Mouse (Mus musculus): ENCODE measurements around the gene Gsdma. TPM values are rescaled to one million over a fixed set of nuclear protein-coding genes. Genes with fewer than 3 reads are reported as not detected.
"Not testable (repeated sequence)": the region's sequence is repeated elsewhere in the genome, so short reads cannot be mapped to it uniquely, and the experiment has no call there.

Gsdma gene
- polyA plus RNA-seq, 1 experiment from 2014 or later: 0.06 TPM

- not testable (repeated sequence) for H3K27me3 ChIP-seq; H3K9me3 ChIP-seq; H3K4me3 ChIP-seq; H3K9ac ChIP-seq; ATAC-seq (ENCODE audit: borderline replicate concordance, extremely low read depth, low FRiP score, low TSS enrichment); H3K27ac ChIP-seq; H3K4me2 ChIP-seq
- peaks cover 44% of the 10 kb centered on the region for H3K36me3 ChIP-seq
- H3K4me1 ChIP-seq: peaks cover 46% of the 10 kb centered on the region
- WGBS: 83% methylated on average over 6 of the region's 6 CpGs
Observed at GRCm38 (mm10) chr11:98712009-98712408, 47.9 kb downstream of the Gsdma start.

- WGBS: 56% methylated on average over 12 of the region's 12 CpGs
- no peak for ATAC-seq (ENCODE audit: borderline replicate concordance, extremely low read depth, low FRiP score, low TSS enrichment)
- Histone ChIP-seq H3K4me2 (no peak overlapping the region), H3K27ac (peak overlapping the region; percentile 4), H3K36me3 (peaks cover 40% of the 10 kb centered on the region), H3K27me3 (no peaks in the 10 kb centered on the region), H3K4me3 (no peak overlapping the region), H3K4me1 (peaks cover 39% of the 10 kb centered on the region), H3K9me3 (no peaks in the 10 kb centered on the region), H3K9ac (no peak overlapping the region)
Observed at GRCm38 (mm10) chr11:98713703-98714102, 49.6 kb downstream of the Gsdma start.

- Histone ChIP-seq H3K36me3 (peaks cover 39% of the 10 kb centered on the region), H3K27me3 (no peaks in the 10 kb centered on the region), H3K4me1 (peaks cover 32% of the 10 kb centered on the region), H3K4me2 (no peak overlapping the region), H3K9me3 (no peaks in the 10 kb centered on the region), H3K4me3 (no peak overlapping the region), H3K27ac (no peak overlapping the region), H3K9ac (no peak overlapping the region)
- ATAC-seq (ENCODE audit: borderline replicate concordance, extremely low read depth, low FRiP score, low TSS enrichment): no peak
- WGBS: 93% methylated on average over 8 of the region's 9 CpGs
Observed at GRCm38 (mm10) chr11:98715946-98716345, 51.8 kb downstream of the Gsdma start.

GRCm38 (mm10) chr11:98717904-98718303 is 53.8 kb downstream of the Gsdma start:
- Histone ChIP-seq H3K4me2 (no peak overlapping the region), H3K27ac (0 out of 2 replicates have a peak overlapping the region, but pooled peaks have one; percentile 27), H3K9ac (no peak overlapping the region), H3K4me1 (peaks cover 47% of the 10 kb centered on the region), H3K36me3 (peaks cover 30% of the 10 kb centered on the region; the same call in 1 of the 2 replicates), H3K4me3 (no peak overlapping the region), H3K27me3 (no peaks in the 10 kb centered on the region), H3K9me3 (no peaks in the 10 kb centered on the region)
- no peak for ATAC-seq (ENCODE audit: borderline replicate concordance, extremely low read depth, low FRiP score, low TSS enrichment)
- 14% methylated on average over 13 of the region's 13 CpGs for WGBS

- Histone ChIP-seq H3K9ac (no peak overlapping the region), H3K36me3 (peaks cover 13% of the 10 kb centered on the region), H3K4me3 (no peak overlapping the region), H3K4me1 (peaks cover 51% of the 10 kb centered on the region), H3K27me3 (no peaks in the 10 kb centered on the region), H3K27ac (no peak overlapping the region; the same call in 1 of the 2 replicates), H3K9me3 (no peaks in the 10 kb centered on the region), H3K4me2 (no peak overlapping the region)
- no peak for ATAC-seq (ENCODE audit: borderline replicate concordance, extremely low read depth, low FRiP score, low TSS enrichment)
- WGBS: 60% methylated on average over 2 of the region's 2 CpGs
Observed at GRCm38 (mm10) chr11:98720756-98721155, 56.6 kb downstream of the Gsdma start.

- Histone ChIP-seq H3K4me1 (peaks cover 51% of the 10 kb centered on the region), H3K9ac (no peak overlapping the region), H3K9me3 (no peaks in the 10 kb centered on the region), H3K27ac (peak overlapping the region; percentile 72), H3K27me3 (no peaks in the 10 kb centered on the region), H3K4me2 (0 out of 2 replicates have a peak overlapping the region, but pooled peaks have one; percentile 0), H3K36me3 (peaks cover 13% of the 10 kb centered on the region), H3K4me3 (no peak overlapping the region)
- WGBS: 28% methylated on average over 24 of the region's 24 CpGs
- ATAC-seq (ENCODE audit: borderline replicate concordance, extremely low read depth, low FRiP score, low TSS enrichment): peak; percentile 76
Observed at GRCm38 (mm10) chr11:98721458-98722226, 57.5 kb downstream of the Gsdma start.

GRCm38 (mm10) chr11:98723098-98723497 is 58.9 kb downstream of the Gsdma start:
- Histone ChIP-seq H3K9me3 (no peaks in the 10 kb centered on the region), H3K27me3 (no peaks in the 10 kb centered on the region), H3K4me2 (no peak overlapping the region), H3K4me3 (no peak overlapping the region), H3K4me1 (peaks cover 47% of the 10 kb centered on the region), H3K36me3 (peaks cover 25% of the 10 kb centered on the region), H3K9ac (no peak overlapping the region), H3K27ac (peak overlapping the region; percentile 72; the same call in 1 of the 2 replicates)
- WGBS: 56% methylated on average over 7 of the region's 7 CpGs
- ATAC-seq (ENCODE audit: borderline replicate concordance, extremely low read depth, low FRiP score, low TSS enrichment): no peak

- Histone ChIP-seq H3K27ac (no peak overlapping the region), H3K4me1 (peaks cover 35% of the 10 kb centered on the region), H3K9me3 (no peaks in the 10 kb centered on the region), H3K27me3 (no peaks in the 10 kb centered on the region), H3K4me2 (no peak overlapping the region), H3K36me3 (peaks cover 25% of the 10 kb centered on the region), H3K9ac (no peak overlapping the region), H3K4me3 (no peak overlapping the region)
- no peak for ATAC-seq (ENCODE audit: borderline replicate concordance, extremely low read depth, low FRiP score, low TSS enrichment)
- WGBS: 93% methylated on average over 15 of the region's 15 CpGs
Observed at GRCm38 (mm10) chr11:98725926-98726506, 61.9 kb downstream of the Gsdma start.

Other genes starting within 250 kb of the Gsdma start
- 76.8 and 78.0 TPM in 2 replicates for gene Mien1, start 225.4 kb upstream of the Gsdma start, polyA plus RNA-seq (2015; fragmentation: Nextera tagmentation; extraction: Ambion mirVana)
- 45.3 and 49.6 TPM in 2 replicates for gene Grb7, start 218.0 kb upstream of the Gsdma start, polyA plus RNA-seq (2015; fragmentation: Nextera tagmentation; extraction: Ambion mirVana)
- gene Ikzf3, start 118.3 kb upstream of the Gsdma start, polyA plus RNA-seq (2015; fragmentation: Nextera tagmentation; extraction: Ambion mirVana): 0.49 and 1.2 TPM in 2 replicates
- gene Zpbp2, start 113.3 kb upstream of the Gsdma start, polyA plus RNA-seq (2015; fragmentation: Nextera tagmentation; extraction: Ambion mirVana): 0.14 TPM in 1 of 2 replicates, not detected in the other
- gene Ormdl3, start 77.0 kb upstream of the Gsdma start, polyA plus RNA-seq (2015; fragmentation: Nextera tagmentation; extraction: Ambion mirVana): 54.6 and 55.2 TPM in 2 replicates
- gene Lrrc3c, start 66.1 kb upstream of the Gsdma start, polyA plus RNA-seq (2015; fragmentation: Nextera tagmentation; extraction: Ambion mirVana): not detected in 2 replicates
- gene Gm12355, start 38.7 kb upstream of the Gsdma start, polyA plus RNA-seq (2015; fragmentation: Nextera tagmentation; extraction: Ambion mirVana): 1.0 and 1.4 TPM in 2 replicates
- gene Gsdma3, start 38.0 kb upstream of the Gsdma start, polyA plus RNA-seq (2015; fragmentation: Nextera tagmentation; extraction: Ambion mirVana): not detected in 2 replicates
- gene Gsdma2, start 17.6 kb upstream of the Gsdma start, polyA plus RNA-seq (2015; fragmentation: Nextera tagmentation; extraction: Ambion mirVana): not detected in 2 replicates
- gene Psmd3, start 18.2 kb downstream of the Gsdma start, polyA plus RNA-seq (2015; fragmentation: Nextera tagmentation; extraction: Ambion mirVana): 211 and 214 TPM in 2 replicates
- gene Csf3, start 36.9 kb downstream of the Gsdma start, polyA plus RNA-seq (2015; fragmentation: Nextera tagmentation; extraction: Ambion mirVana): not detected in 2 replicates
- gene Med24, start 65.1 kb downstream of the Gsdma start, polyA plus RNA-seq (2015; fragmentation: Nextera tagmentation; extraction: Ambion mirVana): 51.9 and 53.0 TPM in 2 replicates
- gene Thra, start 76.3 kb downstream of the Gsdma start, polyA plus RNA-seq (2015; fragmentation: Nextera tagmentation; extraction: Ambion mirVana): 35.6 and 35.8 TPM in 2 replicates
- 1.0 and 1.5 TPM in 2 replicates for gene Nr1d1, start 111.0 kb downstream of the Gsdma start, polyA plus RNA-seq (2015; fragmentation: Nextera tagmentation; extraction: Ambion mirVana)
- gene Msl1, start 131.2 kb downstream of the Gsdma start, polyA plus RNA-seq (2015; fragmentation: Nextera tagmentation; extraction: Ambion mirVana): 21.1 and 21.2 TPM in 2 replicates
- 35.7 and 37.9 TPM in 2 replicates for gene Casc3, start 140.6 kb downstream of the Gsdma start, polyA plus RNA-seq (2015; fragmentation: Nextera tagmentation; extraction: Ambion mirVana)
- 0.86 and 1.4 TPM in 2 replicates for gene Rapgefl1, start 172.4 kb downstream of the Gsdma start, polyA plus RNA-seq (2015; fragmentation: Nextera tagmentation; extraction: Ambion mirVana)
- gene Wipf2, start 199.3 kb downstream of the Gsdma start, polyA plus RNA-seq (2015; fragmentation: Nextera tagmentation; extraction: Ambion mirVana): 3.7 and 4.1 TPM in 2 replicates
- gene Cdc6, start 243.4 kb downstream of the Gsdma start, polyA plus RNA-seq (2015; fragmentation: Nextera tagmentation; extraction: Ambion mirVana): 41.3 and 42.5 TPM in 2 replicates

Measured in lung, embryonic 15.5 days (tissue).